ENCODE assay signal across 25 mouse cellular contexts in the genomic region with DNA sequence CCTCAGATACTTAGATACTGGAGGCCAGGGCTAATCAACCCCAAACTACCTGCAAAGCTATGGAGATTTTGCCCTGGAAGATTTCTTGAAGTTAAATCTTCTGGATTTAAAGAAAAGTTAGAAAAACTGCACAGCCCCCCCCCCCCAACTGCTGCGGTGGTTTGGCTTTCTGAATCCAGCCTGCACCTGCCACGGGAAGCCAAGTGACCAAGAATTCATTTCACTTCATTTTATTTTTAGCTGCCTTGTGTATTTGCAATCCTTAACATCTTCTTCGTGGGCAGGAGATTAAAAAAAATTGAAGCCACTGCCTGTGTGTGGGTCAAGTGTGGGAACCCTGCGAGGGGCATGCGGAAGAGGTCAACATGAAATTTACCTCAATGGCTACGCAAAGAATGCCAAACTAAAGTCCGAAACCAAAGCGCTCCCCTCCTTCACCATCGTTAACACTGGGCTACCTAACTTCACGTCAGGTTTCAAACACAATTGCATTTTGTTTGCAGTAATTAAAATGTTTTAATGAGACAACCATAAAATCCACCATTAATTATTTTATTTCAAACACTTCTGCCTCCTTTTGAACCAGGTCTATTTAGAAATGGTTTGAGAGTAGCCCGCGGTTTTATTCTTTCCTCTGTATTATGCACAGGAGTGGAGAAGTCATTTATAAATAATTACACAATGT. TPM values are rescaled to one million over a fixed set of nuclear protein-coding genes. Genes with fewer than 3 reads are reported as not detected.
DNase-seq lines count a peak whose midpoint lies in the region; ATAC-seq and TF ChIP-seq lines count a peak whose summit lies in the region.
"Had no signal": no experiment of that assay in that cellular context is flagged by ENCODE, and none has a peak within 500 bp of the region (broad histone marks: within the 10 kb centered on the region; RNA-seq: fewer than 3 reads in every experiment).

No protein-coding gene starts in this region.

- H3K9me3 ChIP-seq in forebrain, embryonic 10.5 days = no peaks in the 10 kb centered on the region
- no peaks in the 10 kb centered on the region for H3K9me3 ChIP-seq in forebrain, embryonic 16.5 days (ENCODE audit: control insufficient read depth, low read length)
- H3K9me3 ChIP-seq in hindbrain, embryonic 11.5 days (ENCODE audit: control insufficient read depth, low read length) = no peaks in the 10 kb centered on the region
- no peaks in the 10 kb centered on the region for H3K9me3 ChIP-seq in hindbrain, postnatal 0 days (ENCODE audit: low read length)
- H3K9me3 ChIP-seq in midbrain, embryonic 11.5 days (ENCODE audit: control insufficient read depth, low read length) = no peaks in the 10 kb centered on the region
- H3K9me3 ChIP-seq in midbrain, embryonic 16.5 days (replicated peaks; ENCODE audit: control insufficient read depth, low read length, poor library complexity, severe bottlenecking) = no peaks in the 10 kb centered on the region
- no peaks in the 10 kb centered on the region for H3K9me3 ChIP-seq in midbrain, embryonic 13.5 days
- H3K9me3 ChIP-seq: embryonic facial prominence, embryonic 12.5 days; heart, embryonic 13.5 days; hindbrain, embryonic 15.5 days had no signal

- no peak overlapping the region for H3K4me2 ChIP-seq in forebrain, embryonic 16.5 days (ENCODE audit: low read length)
- H3K4me2 ChIP-seq in hindbrain, embryonic 11.5 days (replicated peaks; ENCODE audit: low read depth, low read length) = no peak overlapping the region
- no peak overlapping the region for H3K4me2 ChIP-seq in hindbrain, postnatal 0 days (ENCODE audit: low read depth, low read length)
- H3K4me2 ChIP-seq in midbrain, embryonic 11.5 days = peak overlapping the region; percentile 55; the same call in 1 of the 2 replicates
- no peak overlapping the region for H3K4me2 ChIP-seq in midbrain, embryonic 16.5 days (ENCODE audit: low read length)
- peak overlapping the region; percentile 65 for H3K4me2 ChIP-seq in midbrain, embryonic 13.5 days (replicated peaks)

- no peaks in the 10 kb centered on the region for H3K36me3 ChIP-seq in forebrain, embryonic 10.5 days (replicated peaks)
- H3K36me3 ChIP-seq in forebrain, embryonic 16.5 days (ENCODE audit: control insufficient read depth, insufficient read depth) = no peaks in the 10 kb centered on the region
- no peaks in the 10 kb centered on the region for H3K36me3 ChIP-seq in hindbrain, embryonic 11.5 days (ENCODE audit: control insufficient read depth, insufficient read depth, low read length)
- no peaks in the 10 kb centered on the region for H3K36me3 ChIP-seq in hindbrain, postnatal 0 days (ENCODE audit: insufficient read depth, low read length)
- H3K36me3 ChIP-seq in midbrain, embryonic 11.5 days (ENCODE audit: control insufficient read depth, insufficient read depth, low read length) = no peaks in the 10 kb centered on the region
- no peaks in the 10 kb centered on the region for H3K36me3 ChIP-seq in midbrain, embryonic 16.5 days (ENCODE audit: control insufficient read depth, insufficient read depth, low read length)
- no peaks in the 10 kb centered on the region for H3K36me3 ChIP-seq in midbrain, embryonic 13.5 days
- H3K36me3 ChIP-seq: embryonic facial prominence, embryonic 12.5 days; heart, embryonic 13.5 days; hindbrain, embryonic 15.5 days had no signal

- WGBS in forebrain, embryonic 10.5 days = under 1% methylated on average over 12 of the region's 12 CpGs
- WGBS in forebrain, embryonic 16.5 days = 11% methylated on average over 12 of the region's 12 CpGs
- 2% methylated on average over 12 of the region's 12 CpGs for WGBS in hindbrain, embryonic 11.5 days
- 14% methylated on average over 12 of the region's 12 CpGs for WGBS in hindbrain, postnatal 0 days
- 2% methylated on average over 12 of the region's 12 CpGs for WGBS in midbrain, embryonic 11.5 days
- WGBS in midbrain, embryonic 16.5 days = 7% methylated on average over 12 of the region's 12 CpGs
- WGBS in midbrain, embryonic 13.5 days = 3% methylated on average over 12 of the region's 12 CpGs

- H3K27ac ChIP-seq in forebrain, embryonic 10.5 days = no peak overlapping the region
- H3K27ac ChIP-seq in forebrain, embryonic 16.5 days (ENCODE audit: low read length) = no peak overlapping the region
- peak overlapping the region; percentile 67; the same call in 1 of the 2 replicates for H3K27ac ChIP-seq in hindbrain, embryonic 11.5 days (ENCODE audit: low read depth, low read length)
- H3K27ac ChIP-seq in hindbrain, postnatal 0 days = no peak overlapping the region
- H3K27ac ChIP-seq in midbrain, embryonic 11.5 days (ENCODE audit: low read depth, low read length) = peak overlapping the region; percentile 64; the same call in 1 of the 2 replicates
- H3K27ac ChIP-seq in midbrain, embryonic 16.5 days (ENCODE audit: low read length) = no peak overlapping the region
- no peak overlapping the region for H3K27ac ChIP-seq in midbrain, embryonic 13.5 days
- H3K27ac ChIP-seq: embryonic facial prominence, embryonic 12.5 days; gastrocnemius, adult 2 months; heart, embryonic 13.5 days; hindbrain, embryonic 15.5 days had no signal

- H3K4me1 ChIP-seq in forebrain, embryonic 10.5 days = peaks cover 87% of the 10 kb centered on the region
- H3K4me1 ChIP-seq in forebrain, embryonic 16.5 days (replicated peaks; ENCODE audit: control insufficient read depth, insufficient read depth, low read length) = peaks cover 26% of the 10 kb centered on the region
- H3K4me1 ChIP-seq in hindbrain, embryonic 11.5 days (replicated peaks; ENCODE audit: control insufficient read depth, insufficient read depth, low read length) = peaks cover 31% of the 10 kb centered on the region
- peaks cover 3% of the 10 kb centered on the region for H3K4me1 ChIP-seq in hindbrain, postnatal 0 days (ENCODE audit: insufficient read depth, low read length)
- peaks cover 48% of the 10 kb centered on the region for H3K4me1 ChIP-seq in midbrain, embryonic 11.5 days (ENCODE audit: control insufficient read depth, insufficient read depth, low read length)
- peaks cover 10% of the 10 kb centered on the region for H3K4me1 ChIP-seq in midbrain, embryonic 16.5 days (ENCODE audit: control insufficient read depth, insufficient read depth, low read length)
- peaks cover 71% of the 10 kb centered on the region for H3K4me1 ChIP-seq in midbrain, embryonic 13.5 days (replicated peaks)

- intact Hi-C loops in gastrocnemius, postnatal 14 days (cut with DNase I; ENCODE audit: low total_unique reads) = no loop called here

- ATAC-seq in forebrain, embryonic 16.5 days = no peak
- no peak for ATAC-seq in hindbrain, embryonic 11.5 days (ENCODE audit: low FRiP score)
- ATAC-seq in hindbrain, postnatal 0 days = no peak
- ATAC-seq in midbrain, embryonic 11.5 days (ENCODE audit: low FRiP score) = no peak
- no peak for ATAC-seq in midbrain, embryonic 16.5 days
- no peak for ATAC-seq in midbrain, embryonic 13.5 days

- peaks cover 100% of the 10 kb centered on the region for H3K27me3 ChIP-seq in forebrain, embryonic 10.5 days (ENCODE audit: poor library complexity, severe bottlenecking)
- peaks cover 81% of the 10 kb centered on the region for H3K27me3 ChIP-seq in forebrain, embryonic 16.5 days (replicated peaks; ENCODE audit: control insufficient read depth, insufficient read depth, low read length)
- peaks cover 89% of the 10 kb centered on the region for H3K27me3 ChIP-seq in hindbrain, embryonic 11.5 days (ENCODE audit: control insufficient read depth, insufficient read depth, low read length)
- peaks cover 87% of the 10 kb centered on the region for H3K27me3 ChIP-seq in hindbrain, postnatal 0 days (ENCODE audit: insufficient read depth, low read length)
- peaks cover 90% of the 10 kb centered on the region for H3K27me3 ChIP-seq in midbrain, embryonic 11.5 days (ENCODE audit: control insufficient read depth, insufficient read depth, low read length)
- H3K27me3 ChIP-seq in midbrain, embryonic 16.5 days (ENCODE audit: control insufficient read depth, insufficient read depth, low read depth, low read length) = peaks cover 65% of the 10 kb centered on the region
- peaks cover 96% of the 10 kb centered on the region for H3K27me3 ChIP-seq in midbrain, embryonic 13.5 days

- no peak for DNase-seq in forebrain, embryonic 10.5 days (ENCODE audit: extremely low spot score, low spot score)
- peak; percentile 47 for DNase-seq in hindbrain, embryonic 11.5 days (ENCODE audit: low spot score)
- DNase-seq in hindbrain, postnatal 0 days (ENCODE audit: low spot score) = no peak
- peak; percentile 92 for DNase-seq in midbrain, embryonic 11.5 days (ENCODE audit: low spot score, missing footprints)
- no peak for DNase-seq in gastrocnemius, postnatal 14 days
- DNase-seq: adrenal gland, postnatal 10 days; cerebellum, adult 11 months; cerebellum, adult 8-10 months; cerebellum, postnatal 14 days; gastrocnemius, adult 2 months; gastrocnemius, postnatal 36 days; heart, adult 11 months; heart, postnatal 36 days had no signal

- TF ChIP-seq CTCF in hindbrain, postnatal 0 days (IDR thresholded peaks at IDR 0.05; ENCODE audit: low read depth) = no peak

- no peak overlapping the region for H3K9ac ChIP-seq in forebrain, embryonic 16.5 days (replicated peaks; ENCODE audit: low read depth, low read length)
- H3K9ac ChIP-seq in hindbrain, embryonic 11.5 days (ENCODE audit: low read depth, low read length) = no peak overlapping the region
- H3K9ac ChIP-seq in hindbrain, postnatal 0 days (replicated peaks; ENCODE audit: low read length) = no peak overlapping the region
- no peak overlapping the region for H3K9ac ChIP-seq in midbrain, embryonic 11.5 days (ENCODE audit: low read length)
- H3K9ac ChIP-seq in midbrain, embryonic 16.5 days (ENCODE audit: low read depth, low read length) = no peak overlapping the region
- no peak overlapping the region for H3K9ac ChIP-seq in midbrain, embryonic 13.5 days (replicated peaks)
- H3K9ac ChIP-seq: embryonic facial prominence, embryonic 12.5 days; heart, embryonic 13.5 days; hindbrain, embryonic 15.5 days had no signal

- peak overlapping the region; percentile 51; the same call in 1 of the 2 replicates for H3K4me3 ChIP-seq in forebrain, embryonic 10.5 days
- no peak overlapping the region for H3K4me3 ChIP-seq in forebrain, embryonic 16.5 days (replicated peaks; ENCODE audit: low read length)
- no peak overlapping the region for H3K4me3 ChIP-seq in hindbrain, embryonic 11.5 days (ENCODE audit: low read depth, low read length)
- no peak overlapping the region for H3K4me3 ChIP-seq in hindbrain, postnatal 0 days (ENCODE audit: low read length)
- no peak overlapping the region for H3K4me3 ChIP-seq in midbrain, embryonic 11.5 days (ENCODE audit: low read depth, low read length)
- H3K4me3 ChIP-seq in midbrain, embryonic 16.5 days (ENCODE audit: low read depth, low read length) = no peak overlapping the region
- no peak overlapping the region for H3K4me3 ChIP-seq in midbrain, embryonic 13.5 days (replicated peaks)

RNA-seq across cellular contexts. Expression of a gene that starts 5.6 kb away (rescaled TPM):
- 13.5 and 18.5 TPM in 2 replicates for polyA plus RNA-seq in forebrain, embryonic 10.5 days (2016; fragmentation: Nextera tagmentation; extraction: Ambion mirVana)
- polyA plus RNA-seq in forebrain, embryonic 16.5 days (2015; fragmentation: Nextera tagmentation; extraction: Ambion mirVana) = 2.3 and 2.6 TPM in 2 replicates
- polyA plus RNA-seq in hindbrain, embryonic 11.5 days (2014; fragmentation: Nextera tagmentation; extraction: Ambion mirVana) = 30.6 and 37.4 TPM in 2 replicates
- total RNA-seq in hindbrain, postnatal 0 days (2014; rRNA removed) = 0.14 and 0.42 TPM in 2 replicates
- polyA plus RNA-seq in hindbrain, postnatal 0 days (2015; fragmentation: Nextera tagmentation; extraction: Ambion mirVana) = 0.10 and 0.30 TPM in 2 replicates
- polyA plus RNA-seq in midbrain, embryonic 11.5 days (2014; fragmentation: Nextera tagmentation; extraction: Ambion mirVana) = 35.6 and 42.1 TPM in 2 replicates
- 2.3 and 3.2 TPM in 2 replicates for polyA plus RNA-seq in midbrain, embryonic 16.5 days (2015; fragmentation: Nextera tagmentation; extraction: Ambion mirVana)
- 12.0 and 15.8 TPM in 2 replicates for polyA plus RNA-seq in midbrain, embryonic 13.5 days (2015; fragmentation: Nextera tagmentation; extraction: Ambion mirVana)
- total RNA-seq in gastrocnemius, postnatal 14 days (2021) = not detected
- total RNA-seq: adrenal gland, postnatal 10 days; adrenal gland, postnatal 4 days; common myeloid progenitor, adult 5-6 weeks; gastrocnemius, adult 2 months; gastrocnemius, postnatal 36 days; heart, postnatal 36 days; MEL had no signal
- polyA plus RNA-seq: C2C12; heart, embryonic 13.5 days; heart, postnatal 0 days; intestine, embryonic 14.5 days had no signal

RNA-seq across cellular contexts. Expression of a gene that starts 38.7 kb away (rescaled TPM):
- 2.3 and 2.7 TPM in 2 replicates for polyA plus RNA-seq in forebrain, embryonic 10.5 days (2016; fragmentation: Nextera tagmentation; extraction: Ambion mirVana)
- 12.8 and 20.9 TPM in 2 replicates for polyA plus RNA-seq in forebrain, embryonic 16.5 days (2015; fragmentation: Nextera tagmentation; extraction: Ambion mirVana)
- 19.3 and 23.4 TPM in 2 replicates for polyA plus RNA-seq in hindbrain, embryonic 11.5 days (2014; fragmentation: Nextera tagmentation; extraction: Ambion mirVana)
- 17.5 and 20.2 TPM in 2 replicates for total RNA-seq in hindbrain, postnatal 0 days (2014; rRNA removed)
- 19.2 and 19.9 TPM in 2 replicates for polyA plus RNA-seq in hindbrain, postnatal 0 days (2015; fragmentation: Nextera tagmentation; extraction: Ambion mirVana)
- polyA plus RNA-seq in midbrain, embryonic 11.5 days (2014; fragmentation: Nextera tagmentation; extraction: Ambion mirVana) = 9.2 and 9.3 TPM in 2 replicates
- 12.3 and 21.0 TPM in 2 replicates for polyA plus RNA-seq in midbrain, embryonic 16.5 days (2015; fragmentation: Nextera tagmentation; extraction: Ambion mirVana)
- polyA plus RNA-seq in midbrain, embryonic 13.5 days (2015; fragmentation: Nextera tagmentation; extraction: Ambion mirVana) = 7.4 and 8.0 TPM in 2 replicates
- 10 to 100 TPM; 23.3 to 28.6 TPM for total RNA-seq in gastrocnemius, postnatal 14 days (2021)
- total RNA-seq: common myeloid progenitor, adult 5-6 weeks; MEL had no signal

Comparison
In these comparisons a context has a peak if more than half of its experiments do, and no peak if none do; other contexts are left out.
1. DNase-seq: peak in hindbrain, embryonic 11.5 days (single experiment) and midbrain, embryonic 11.5 days (single experiment); none in forebrain, embryonic 10.5 days (single experiment), hindbrain, postnatal 0 days (single experiment) and gastrocnemius, postnatal 14 days (single experiment).
2. H3K27ac ChIP-seq: peak in hindbrain, embryonic 11.5 days (single experiment) and midbrain, embryonic 11.5 days (single experiment); none in forebrain, embryonic 10.5 days (single experiment), forebrain, embryonic 16.5 days (single experiment), hindbrain, postnatal 0 days (single experiment), midbrain, embryonic 16.5 days (single experiment) and midbrain, embryonic 13.5 days (single experiment).
3. H3K4me2 ChIP-seq: peak in midbrain, embryonic 11.5 days (single experiment) and midbrain, embryonic 13.5 days (single experiment); none in forebrain, embryonic 16.5 days (single experiment), hindbrain, embryonic 11.5 days (single experiment), hindbrain, postnatal 0 days (single experiment) and midbrain, embryonic 16.5 days (single experiment).